Mouse (Mus musculus) embryonic fibroblast, embryonic 13.5 days (primary cell): Measurements from ENCODE around the gene Inpp5a.

Experiments used
- CTCF ChIP-seq: IDR thresholded peaks from 2 replicates; pipeline ENCODE4 v1.5.1; 2011; ENCODE audit warnings: mild to moderate bottlenecking, control low read depth, low read length, moderate library complexity, borderline replicate concordance; ENCODE audit not compliant: insufficient read depth
- POLR2A ChIP-seq: IDR thresholded peaks from 2 replicates; pipeline ENCODE4 v1.6.1; 2011; ENCODE audit warnings: low read depth, mild to moderate bottlenecking, control low read depth, low read length, moderate library complexity

DNA sequence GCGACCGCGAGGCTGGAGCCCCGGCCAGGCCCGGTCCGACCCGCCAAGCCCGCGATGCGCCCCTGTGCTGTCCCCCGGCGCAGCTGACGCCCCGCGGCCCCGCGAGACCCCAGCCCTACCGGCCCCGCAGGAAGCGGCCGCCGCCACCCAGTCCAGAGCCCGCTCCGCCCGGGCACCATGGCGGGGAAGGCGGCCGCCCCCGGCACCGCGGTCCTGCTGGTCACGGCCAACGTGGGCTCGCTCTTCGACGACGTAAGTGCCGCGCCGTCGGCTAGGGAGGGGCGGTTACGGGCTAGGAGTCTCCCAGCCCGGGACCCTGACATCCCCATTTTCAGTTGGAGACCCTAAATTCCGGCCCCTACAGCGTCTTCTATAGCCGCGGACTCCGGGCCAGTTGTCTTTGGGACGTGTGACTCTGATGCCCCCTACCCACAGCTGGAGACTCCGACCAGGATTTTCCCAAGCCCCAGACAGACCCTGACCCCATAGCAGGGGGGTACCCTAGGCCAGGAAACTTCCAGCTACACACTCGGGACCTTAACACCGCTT is 378 bp downstream of the Inpp5a start:
- TF ChIP-seq CTCF (no peak), POLR2A (no peak)
